Mouse (Mus musculus) cerebellum, postnatal 25 days (tissue): Measurements from ENCODE around the gene Gm13043.
"Not testable (repeated sequence)": the region's sequence is repeated elsewhere in the genome, so short reads cannot be mapped to it uniquely, and the experiment has no call there.

Experiments
- DNase-seq, 2 experiments: peaks; one replicate each; pipeline ENCODE4 v3.0.0; 2021; ENCODE audit warnings: mixed read lengths in 2 of 2

Gm13043 gene

GRCm38 (mm10) chr4:143511043-143511442 lies at the start of gene Gm13043:
TSS of gene Gm13043 (plus strand) at chr4:143511343.
- DNase-seq = no peak

GRCm38 (mm10) chr4:143535654-143536053 lies 24.5 kb downstream of the Gm13043 start, which contains the start of gene Gm13040:
TSS of gene Gm13040 (plus strand) at chr4:143535954.
- DNase-seq = not testable (repeated sequence)

GRCm38 (mm10) chr4:143551400-143551799 lies 40.3 kb downstream of the Gm13043 start, which contains the start of the genes BC080695 and Gm13057:
TSS of gene BC080695 (plus strand) at chr4:143551700.
TSS of gene Gm13057 (plus strand) at chr4:143551709.
- DNase-seq = not testable (repeated sequence)
